Mouse (Mus musculus): ENCODE measurements at regions not wholly inside any gene's neighbourhood (a gene's known extent, or its start where the extent isn't known, plus 50 kb on each side); places are given as distances from the start of the nearest gene placed in this dataset.

DNA sequence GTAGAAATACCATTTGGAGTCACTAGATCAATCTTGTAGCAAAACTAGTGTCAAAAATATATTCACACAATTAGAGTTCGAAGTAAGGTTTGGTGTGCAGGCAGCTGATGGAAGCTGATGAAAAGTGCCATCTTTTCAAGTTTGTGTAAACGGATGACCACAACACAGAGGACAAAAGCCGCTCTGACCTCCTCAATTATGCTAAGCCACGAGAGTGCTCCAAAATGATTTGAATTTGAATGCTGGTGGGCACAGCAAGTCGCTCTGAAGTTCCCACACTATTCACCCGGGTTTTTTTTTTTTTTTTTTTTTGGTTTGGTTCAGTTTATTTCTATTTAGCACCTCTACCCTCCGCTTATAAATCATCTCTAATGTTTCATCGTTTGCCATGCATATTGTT is 68.5 kb upstream of the Pitx2 start:
- DNase-seq (ENCODE audit: low spot score) (no peak), ATAC-seq (no peak)
- Histone ChIP-seq H3K4me2 (ENCODE audit: low read depth, low read length) (no peak overlapping the region), H3K27me3 (ENCODE audit: insufficient read depth, low read length) (no peaks in the 10 kb centered on the region), H3K36me3 (ENCODE audit: insufficient read depth, low read length) (no peaks in the 10 kb centered on the region), H3K4me1 (ENCODE audit: insufficient read depth, low read length) (no peaks in the 10 kb centered on the region), H3K9me3 (ENCODE audit: low read length) (no peaks in the 10 kb centered on the region), H3K4me3 (ENCODE audit: low read length) (no peak overlapping the region), H3K9ac (replicated peaks; ENCODE audit: low read length) (no peak overlapping the region), H3K27ac (no peak overlapping the region)
- 27% methylated on average over 8 of the region's 8 CpGs for WGBS
- TF ChIP-seq CTCF (IDR thresholded peaks at IDR 0.05; ENCODE audit: low read depth) = no peak

DNA sequence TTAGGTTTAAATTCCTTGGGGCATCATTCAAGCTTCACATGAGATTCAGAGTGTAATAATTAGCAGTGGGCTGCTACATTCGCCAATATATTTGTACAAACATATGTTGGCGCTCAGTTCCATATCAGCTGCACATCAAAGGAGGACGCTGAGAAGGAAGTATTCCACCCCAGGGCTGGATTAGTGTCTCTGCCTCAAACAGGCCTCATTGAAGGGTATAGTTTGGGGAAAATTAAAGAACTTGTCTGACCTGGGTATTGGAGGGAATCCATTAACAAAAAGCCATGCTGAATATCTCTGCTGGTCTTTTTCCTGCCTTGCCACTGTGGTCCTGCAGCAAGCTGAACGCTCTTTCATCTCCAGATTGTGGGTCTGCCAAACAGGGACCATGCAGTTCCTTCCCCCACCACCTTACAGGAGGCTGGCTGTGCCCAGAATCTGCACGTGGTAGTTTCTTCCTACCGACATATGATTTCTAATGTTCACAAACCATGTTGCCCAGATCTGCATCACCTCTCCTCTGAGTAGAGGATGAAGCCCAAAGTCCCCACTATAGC is 67.7 kb upstream of the Pitx2 start:
- WGBS = 49% methylated on average over 6 of the region's 6 CpGs
- ATAC-seq = 0 out of 2 replicates have a peak, but pooled peaks have one; percentile 18
- H3K27ac ChIP-seq = no peak overlapping the region
- H3K36me3 ChIP-seq (ENCODE audit: insufficient read depth, low read length) = no peaks in the 10 kb centered on the region
- H3K9me3 ChIP-seq (ENCODE audit: low read length) = no peaks in the 10 kb centered on the region
- no peak for TF ChIP-seq CTCF (IDR thresholded peaks at IDR 0.05; ENCODE audit: low read depth)
- H3K4me1 ChIP-seq (ENCODE audit: insufficient read depth, low read length) = no peaks in the 10 kb centered on the region
- H3K9ac ChIP-seq (replicated peaks; ENCODE audit: low read length) = no peak overlapping the region
- H3K4me2 ChIP-seq (ENCODE audit: low read depth, low read length) = no peak overlapping the region
- no peak for DNase-seq (ENCODE audit: low spot score)
- no peak overlapping the region for H3K4me3 ChIP-seq (ENCODE audit: low read length)
- no peaks in the 10 kb centered on the region for H3K27me3 ChIP-seq (ENCODE audit: insufficient read depth, low read length)
